Mouse (Mus musculus) cerebellum, adult 2 months (tissue): ENCODE results near the gene Cabp4.
"Not testable (repeated sequence)": the region's sequence is repeated elsewhere in the genome, so short reads cannot be mapped to it uniquely, and the experiment has no call there.

ENCODE experiments used
- CTCF ChIP-seq: fragments of 200-500 bp; IDR thresholded peaks from 2 replicates; pipeline ENCODE4 v1.5.1; 2011; ENCODE audit warnings: low read depth, mild to moderate bottlenecking, control low read depth, low read length, moderate library complexity, borderline replicate concordance; ENCODE audit not compliant: insufficient read depth
- POLR2A ChIP-seq: fragments of 200-500 bp; IDR thresholded peaks from 2 replicates; pipeline ENCODE4 v1.6.1; 2011; ENCODE audit warnings: low read length, control low read depth, borderline replicate concordance; ENCODE audit not compliant: insufficient read depth

DNA sequence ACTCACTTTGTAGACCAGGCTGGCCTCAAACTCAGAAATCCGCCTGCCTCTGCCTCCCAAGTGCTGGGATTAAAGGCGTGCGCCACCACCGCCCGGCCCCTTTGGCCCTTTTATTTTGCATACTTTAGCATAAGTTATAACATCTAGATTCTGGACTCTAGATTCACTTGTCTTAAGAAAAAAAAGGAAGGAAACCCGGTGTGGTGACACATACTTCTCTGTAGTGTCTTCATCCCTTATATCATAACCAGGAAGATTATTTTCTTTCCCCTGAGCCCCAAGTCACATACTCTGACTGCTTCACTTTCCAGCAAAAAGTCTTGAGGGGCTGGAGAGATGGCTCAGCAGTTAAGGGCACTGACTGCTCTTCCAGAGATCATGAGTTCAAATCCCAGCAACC, 21.9 kb downstream of the Cabp4 start:
- not testable (repeated sequence) for TF ChIP-seq POLR2A, CTCF
